Mouse (Mus musculus): ENCODE measurements around the gene Srbd1. TPM values are rescaled to one million over a fixed set of nuclear protein-coding genes. Genes with fewer than 3 reads are reported as not detected.

Gene Srbd1
- polyA plus RNA-seq, 1 experiment from 2014 or later, result 20.3 TPM

DNA sequence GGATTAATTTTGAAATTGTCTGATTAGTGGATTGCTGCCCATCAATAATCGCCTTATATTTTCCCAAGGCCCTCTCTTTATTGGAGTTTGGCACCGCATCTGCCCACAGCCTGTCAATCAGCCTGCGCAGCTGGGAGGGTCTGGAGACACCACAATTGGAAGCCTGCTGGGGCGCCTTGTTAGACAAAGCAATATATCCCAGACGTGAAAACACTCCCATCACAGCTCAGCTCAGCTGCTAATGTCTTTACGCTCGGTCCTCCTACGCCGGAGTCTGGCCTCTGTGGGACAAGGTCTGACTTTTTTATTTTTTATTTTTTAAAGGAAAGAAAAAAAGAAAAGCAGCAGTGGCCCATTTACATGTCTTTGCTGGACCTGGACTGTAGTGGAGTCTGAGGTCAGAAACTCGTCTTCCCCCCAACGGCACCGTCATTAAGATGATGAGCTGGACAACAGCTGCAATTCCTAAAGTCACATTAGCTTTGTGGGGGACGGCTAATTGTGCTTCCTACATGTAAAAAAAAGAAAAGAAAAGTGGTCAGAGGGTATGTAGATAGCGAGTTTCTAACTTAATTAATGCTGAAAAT is 195.0 kb downstream of the Srbd1 start:
- H3K27me3 ChIP-seq, result peaks cover 31% of the 10 kb centered on the region
- CTCF ChIA-PET, result no interaction called here
- in situ Hi-C loops (cut with MboI; ENCODE audit: low pct_unique_long_range_greater_than_20kb), result no loop called here
- no peak for ATAC-seq
- POLR2A ChIA-PET, result no interaction called here
- no peak for TF ChIP-seq CTCF (IDR thresholded peaks at IDR 0.05)
- no peak for DNase-seq (ENCODE audit: low read depth, low spot score)

DNA sequence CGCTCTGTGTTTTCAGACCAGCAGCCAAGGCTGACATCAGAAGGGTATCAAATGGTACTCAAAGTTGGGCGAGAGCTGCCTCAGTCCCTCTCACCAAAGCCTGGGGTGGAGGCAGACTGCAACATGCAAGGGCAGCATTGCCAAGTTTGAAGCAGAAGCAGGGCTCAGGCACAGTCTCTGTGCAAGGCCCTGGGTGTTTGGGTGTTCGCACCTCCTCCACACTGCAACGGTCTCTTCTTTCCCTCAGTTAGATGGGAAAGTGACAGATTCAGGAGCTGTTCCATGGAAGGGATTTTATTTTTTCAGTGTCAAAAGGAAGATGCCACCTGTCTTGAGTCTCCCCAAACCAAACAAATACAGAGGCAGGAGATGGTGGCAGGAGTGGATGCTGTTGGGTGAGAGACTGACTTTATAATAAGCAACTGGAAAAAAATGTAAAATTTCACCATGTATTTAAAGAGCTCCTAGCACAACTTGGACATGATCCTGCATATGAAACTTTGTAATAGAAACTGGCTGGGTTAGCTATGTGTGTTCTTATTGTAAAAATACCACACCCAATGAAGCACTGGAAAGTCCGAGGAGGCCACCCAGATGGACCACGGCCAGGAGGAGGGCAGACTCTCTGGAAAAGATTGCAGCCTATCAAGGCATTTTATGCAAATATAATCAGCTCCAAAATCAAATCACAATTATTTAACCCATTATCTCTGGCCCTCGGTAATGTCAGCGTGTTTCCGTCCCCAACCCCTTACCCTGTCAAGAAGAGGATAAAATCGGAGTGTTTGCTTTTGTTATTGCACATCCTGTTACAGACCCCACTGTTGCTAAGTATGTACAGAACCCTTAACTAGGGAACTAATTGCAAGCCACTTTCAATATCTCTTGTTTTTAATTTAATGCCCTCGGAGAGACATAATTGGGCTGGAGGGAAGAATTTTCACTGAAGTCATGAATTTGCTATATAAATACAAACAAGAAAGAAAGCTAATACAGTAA is 195.8 kb downstream of the Srbd1 start:
- ChIA-PET POLR2A (no interaction called here), CTCF (no interaction called here)
- TF ChIP-seq CTCF (IDR thresholded peaks at IDR 0.05), result no peak
- ATAC-seq, result no peak
- DNase-seq (ENCODE audit: low read depth, low spot score), result no peak
- peaks cover 31% of the 10 kb centered on the region for H3K27me3 ChIP-seq
- in situ Hi-C loops (cut with MboI; ENCODE audit: low pct_unique_long_range_greater_than_20kb), result no loop called here

DNA sequence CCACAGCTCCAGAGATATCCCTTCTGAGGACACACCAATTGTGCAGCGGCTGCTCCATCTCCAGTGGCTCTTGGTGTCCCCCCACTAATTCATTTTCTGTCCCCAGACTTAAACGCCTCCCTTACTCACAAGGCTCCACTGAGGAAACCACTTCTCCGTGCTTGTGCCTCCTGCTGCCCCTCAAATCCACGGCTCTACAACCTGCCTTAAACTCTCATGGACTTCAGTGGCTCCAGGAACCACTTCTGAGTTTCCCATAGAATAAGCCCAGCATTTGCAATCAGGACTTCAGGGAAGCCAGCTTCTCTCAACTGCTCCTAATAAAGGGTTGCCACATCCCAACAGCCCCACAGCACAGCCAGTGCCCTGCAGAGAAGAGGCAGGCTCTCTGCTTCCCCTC is 200.2 kb downstream of the Srbd1 start:
- no peak for DNase-seq (ENCODE audit: low read depth, low spot score)
- in situ Hi-C loops (cut with MboI; ENCODE audit: low pct_unique_long_range_greater_than_20kb), result no loop called here
- CTCF ChIA-PET, result no interaction called here
- H3K27me3 ChIP-seq, result peaks cover 32% of the 10 kb centered on the region
- ATAC-seq, result no peak
- TF ChIP-seq CTCF (IDR thresholded peaks at IDR 0.05), result no peak
- POLR2A ChIA-PET, result no interaction called here

DNA sequence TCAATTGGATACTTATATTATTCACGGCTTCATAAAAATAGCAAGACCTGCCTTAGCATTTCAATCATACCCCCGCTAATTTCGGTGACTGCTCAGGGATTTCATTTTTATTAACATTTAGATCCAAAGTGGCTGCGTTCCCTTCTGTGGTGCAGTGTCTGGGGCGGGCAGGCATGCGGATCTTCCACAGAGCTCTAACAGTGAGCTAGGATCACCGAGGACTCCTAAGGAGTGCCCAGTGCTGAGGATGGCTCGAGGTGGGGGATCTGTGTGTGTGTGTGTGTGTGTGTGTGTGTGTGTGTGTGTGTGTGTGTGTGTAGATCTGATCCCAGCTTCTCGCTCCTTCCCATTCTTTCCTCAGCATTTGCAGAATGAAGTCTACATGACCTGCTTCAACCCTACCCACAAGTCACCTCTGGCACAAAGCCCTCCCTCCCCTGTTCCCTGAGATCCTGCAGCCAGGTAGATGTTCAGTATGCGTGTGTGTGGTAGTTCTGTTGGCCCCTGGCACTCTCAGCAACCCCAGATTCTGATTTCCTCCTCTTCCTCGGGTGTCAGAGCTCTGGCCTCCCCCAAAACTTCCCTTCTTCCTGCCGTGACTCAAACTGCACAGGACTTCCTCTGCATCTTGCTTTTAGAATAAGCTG is 200.9 kb downstream of the Srbd1 start:
- peaks cover 26% of the 10 kb centered on the region for H3K27me3 ChIP-seq
- no peak for TF ChIP-seq CTCF (IDR thresholded peaks at IDR 0.05)
- ATAC-seq (no peak), DNase-seq (ENCODE audit: low read depth, low spot score) (no peak)
- ChIA-PET CTCF (no interaction called here), POLR2A (no interaction called here)
- in situ Hi-C loops (cut with MboI; ENCODE audit: low pct_unique_long_range_greater_than_20kb), result no loop called here

DNA sequence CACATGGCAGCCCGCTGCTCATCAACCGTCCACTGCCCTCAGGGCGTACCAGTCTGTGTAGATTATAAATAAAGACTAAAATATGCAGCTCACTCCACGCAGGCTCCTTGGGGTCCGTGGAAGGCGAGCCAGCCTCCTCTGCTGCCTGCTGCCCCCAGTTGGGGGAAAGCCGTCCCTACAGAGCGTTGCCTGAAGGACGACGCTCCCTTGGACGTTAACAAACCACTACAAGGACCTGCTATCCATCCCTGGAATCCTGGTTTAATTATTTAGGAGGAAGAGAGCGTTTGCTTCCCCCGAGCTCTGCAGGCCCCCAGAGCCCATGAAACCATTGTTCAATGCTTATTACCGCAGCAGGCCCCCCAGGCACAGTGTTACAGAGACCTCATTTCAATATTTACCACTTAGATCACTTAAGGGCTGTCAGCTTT is 201.4 kb downstream of the Srbd1 start:
- ATAC-seq (no peak), DNase-seq (ENCODE audit: low read depth, low spot score) (no peak)
- ChIA-PET CTCF (no interaction called here), POLR2A (no interaction called here)
- peaks cover 23% of the 10 kb centered on the region for H3K27me3 ChIP-seq
- in situ Hi-C loops (cut with MboI; ENCODE audit: low pct_unique_long_range_greater_than_20kb), result no loop called here
- TF ChIP-seq CTCF (IDR thresholded peaks at IDR 0.05), result no peak

DNA sequence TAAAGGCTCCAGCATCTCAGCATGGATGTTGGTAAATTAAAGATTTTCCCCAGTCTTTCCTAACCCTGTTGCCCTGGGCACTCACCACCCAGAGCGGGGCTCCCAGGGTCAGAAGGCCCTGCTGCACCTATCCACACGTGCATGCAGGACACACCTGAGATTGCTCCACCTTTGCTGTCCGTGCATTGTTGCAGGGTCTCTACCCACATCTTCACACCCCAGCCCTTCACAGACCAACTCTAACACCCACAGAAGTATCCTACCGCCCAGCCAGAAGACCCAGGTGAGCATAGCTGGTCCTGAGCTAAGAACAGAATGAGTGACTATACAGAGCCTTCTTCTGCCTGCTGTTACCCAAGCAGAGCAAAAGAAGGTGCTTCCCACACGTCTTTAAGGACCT is 201.9 kb downstream of the Srbd1 start:
- ChIA-PET POLR2A (no interaction called here), CTCF (no interaction called here)
- DNase-seq (ENCODE audit: low read depth, low spot score) (no peak), ATAC-seq (no peak)
- in situ Hi-C loops (cut with MboI; ENCODE audit: low pct_unique_long_range_greater_than_20kb), result no loop called here
- peaks cover 21% of the 10 kb centered on the region for H3K27me3 ChIP-seq
- TF ChIP-seq CTCF (IDR thresholded peaks at IDR 0.05), result no peak

DNA sequence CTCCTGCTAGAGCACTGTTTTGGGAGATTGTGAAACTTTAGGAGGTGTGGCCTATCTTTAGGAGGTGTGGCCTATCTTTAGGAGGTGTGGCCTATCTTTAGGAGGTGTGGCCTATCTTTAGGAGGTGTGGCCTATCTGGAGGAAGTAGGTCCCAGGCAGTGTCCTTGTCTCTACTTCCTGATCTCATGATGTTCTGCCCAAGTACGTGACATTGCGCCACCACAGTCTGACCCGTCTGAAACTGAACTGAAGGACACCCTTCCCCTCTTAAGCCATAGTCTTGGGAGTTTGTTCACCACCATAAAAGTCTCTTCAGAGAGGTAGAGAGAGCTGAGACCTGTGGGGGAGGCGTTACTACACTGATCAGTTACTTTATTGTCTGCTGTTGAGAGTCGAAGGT is 202.9 kb downstream of the Srbd1 start:
- DNase-seq (ENCODE audit: low read depth, low spot score) (no peak), ATAC-seq (peak; percentile 17)
- TF ChIP-seq CTCF (IDR thresholded peaks at IDR 0.05), result no peak
- ChIA-PET POLR2A (no interaction called here), CTCF (no interaction called here)
- H3K27me3 ChIP-seq, result peaks cover 20% of the 10 kb centered on the region
- in situ Hi-C loops (cut with MboI; ENCODE audit: low pct_unique_long_range_greater_than_20kb), result no loop called here

DNA sequence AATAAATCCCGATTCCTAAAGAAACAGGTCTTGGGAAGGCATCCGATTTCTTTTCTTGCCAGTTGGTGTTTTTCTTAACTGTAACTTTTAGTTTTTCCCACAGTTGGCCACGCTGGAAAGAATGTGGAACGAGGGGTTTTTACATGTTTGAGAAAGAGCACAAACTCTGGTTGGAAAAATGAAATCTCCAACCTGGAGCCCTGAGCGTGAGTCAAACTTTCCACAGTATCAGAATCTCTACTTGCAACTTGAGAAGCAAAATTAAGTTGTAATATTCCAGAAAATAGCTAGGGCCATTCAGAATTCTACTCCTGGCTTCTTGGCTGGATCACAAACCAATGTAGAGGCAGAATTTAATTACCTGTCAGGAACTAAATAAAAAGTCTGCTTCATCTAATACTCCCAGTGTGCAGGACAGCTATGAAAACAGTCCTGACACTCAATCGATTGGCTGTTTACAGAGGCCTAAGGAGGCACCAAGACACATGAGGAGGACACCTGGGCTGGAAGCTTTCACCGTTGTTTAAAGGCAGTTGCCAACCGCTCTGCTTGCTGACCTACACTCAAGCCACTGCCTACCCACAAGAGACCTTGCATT is 203.7 kb downstream of the Srbd1 start:
- POLR2A ChIA-PET, result no interaction called here
- H3K27me3 ChIP-seq, result peaks cover 13% of the 10 kb centered on the region
- DNase-seq (ENCODE audit: low read depth, low spot score) (no peak), ATAC-seq (no peak)
- no peak for TF ChIP-seq CTCF (IDR thresholded peaks at IDR 0.05)
- in situ Hi-C loops (cut with MboI; ENCODE audit: low pct_unique_long_range_greater_than_20kb), result no loop called here
- CTCF ChIA-PET, result interaction anchor here (0.9 kb wide), 1 partner anchor 10 kb away, joined by 3 read pairs; no protein-coding TSS in a partner anchor

DNA sequence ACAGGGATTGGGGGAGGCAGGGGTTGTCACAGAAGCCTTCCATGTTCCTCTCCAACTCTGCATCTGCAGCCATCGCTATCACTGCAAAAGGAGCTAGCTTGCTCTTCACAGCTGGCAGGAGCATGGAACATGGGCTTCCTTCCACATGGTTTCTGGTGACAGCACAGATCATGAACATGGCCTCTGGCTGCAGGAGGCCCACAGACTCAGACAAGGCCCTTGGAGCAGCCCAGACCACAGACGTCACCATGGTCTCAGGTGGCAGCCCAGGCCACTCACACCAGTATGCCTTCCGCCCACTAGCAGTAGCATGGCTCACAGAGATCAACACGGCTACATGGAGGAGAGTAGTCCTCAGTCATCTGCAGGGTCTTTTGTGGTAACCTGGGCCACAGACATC is 207.8 kb downstream of the Srbd1 start:
- no peak for TF ChIP-seq CTCF (IDR thresholded peaks at IDR 0.05)
- peaks cover 16% of the 10 kb centered on the region for H3K27me3 ChIP-seq
- ChIA-PET POLR2A (no interaction called here), CTCF (no interaction called here)
- ATAC-seq (no peak), DNase-seq (ENCODE audit: low read depth, low spot score) (no peak)
- in situ Hi-C loops (cut with MboI; ENCODE audit: low pct_unique_long_range_greater_than_20kb), result no loop called here

DNA sequence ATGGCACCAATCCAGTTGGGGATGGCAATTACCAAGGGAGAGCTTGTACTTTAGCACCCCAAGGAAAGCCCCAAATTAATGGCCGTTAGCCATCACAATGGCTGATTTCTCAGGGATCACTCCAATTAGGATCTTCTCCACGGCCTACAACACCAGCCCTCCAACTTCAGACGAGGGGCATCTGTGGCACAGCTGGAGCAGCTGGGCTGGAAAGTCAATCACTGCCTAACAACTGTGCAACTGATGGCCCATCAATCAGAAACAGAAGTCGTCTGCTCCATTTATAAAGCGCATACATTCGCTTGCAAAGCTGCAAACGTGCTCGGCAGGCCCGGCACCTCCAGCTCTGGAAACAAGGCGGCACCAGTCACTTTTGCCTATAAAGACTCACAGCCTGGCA is 209.7 kb downstream of the Srbd1 start:
- CTCF ChIA-PET, result no interaction called here
- H3K27me3 ChIP-seq, result peaks cover 24% of the 10 kb centered on the region
- TF ChIP-seq CTCF (IDR thresholded peaks at IDR 0.05), result no peak
- POLR2A ChIA-PET, result no interaction called here
- in situ Hi-C loops (cut with MboI; ENCODE audit: low pct_unique_long_range_greater_than_20kb), result no loop called here
- ATAC-seq, result no peak
- no peak for DNase-seq (ENCODE audit: low read depth, low spot score)

Other genes starting within 250 kb of the Srbd1 start
- gene Prkce, start 22.6 kb upstream of the Srbd1 start, polyA plus RNA-seq (2021), result 6.6 TPM

Measured in Patski (cell line).